Mouse (Mus musculus): ENCODE results near the gene Kcne4.

Kcne4 gene

DNA sequence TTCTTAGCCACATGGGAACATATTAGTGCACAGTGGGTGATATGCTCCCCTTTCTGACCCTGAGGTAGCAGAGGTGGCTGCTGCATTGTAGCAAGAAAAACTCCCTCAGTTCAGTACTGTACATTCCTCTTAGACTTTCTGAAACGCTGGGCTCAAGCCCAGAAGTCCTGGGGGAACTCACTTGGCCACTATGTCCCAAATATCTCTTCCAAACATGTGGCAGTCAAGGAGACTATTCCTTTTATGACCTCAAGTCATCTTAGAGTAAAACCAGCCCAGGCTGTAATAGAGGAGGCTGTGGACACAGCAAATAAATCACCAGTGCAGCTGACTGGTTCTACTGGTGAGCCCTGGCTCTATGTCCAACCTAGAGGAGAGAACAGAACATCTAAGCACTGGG, 45.7 kb downstream of the Kcne4 start:
- no peak for DNase-seq

GRCm38 (mm10) chr1:78863833-78864232, 47.3 kb downstream of the Kcne4 start:
- DNase-seq, result no peak

GRCm38 (mm10) chr1:78864351-78864750, 47.8 kb downstream of the Kcne4 start:
- no peak for DNase-seq

DNA sequence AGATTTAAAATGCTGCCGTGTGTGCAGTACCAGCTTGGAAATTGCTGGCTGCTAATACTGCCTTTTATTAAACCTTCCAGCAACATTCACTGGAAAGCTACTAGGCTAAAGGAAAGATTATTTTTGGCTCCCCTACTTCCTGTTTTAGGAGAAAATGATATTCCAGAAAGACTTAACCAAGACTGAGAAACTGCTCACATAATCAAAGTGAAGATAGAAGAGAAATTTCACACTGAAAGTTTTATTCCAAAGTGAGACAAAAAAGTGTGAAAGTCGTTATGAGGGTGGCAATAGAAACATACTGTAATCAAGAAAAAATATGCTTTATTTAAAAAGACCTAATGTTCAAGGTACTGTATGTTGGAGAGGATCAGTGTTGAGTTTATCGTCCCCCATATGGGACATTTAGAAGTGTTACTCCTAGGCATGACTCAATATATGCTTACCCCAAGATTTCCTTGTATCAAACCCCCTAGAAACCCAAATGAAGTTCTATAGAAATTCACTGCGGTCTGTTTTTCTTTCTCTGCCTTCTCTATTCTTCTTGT, 48.3 kb downstream of the Kcne4 start:
- no peak for DNase-seq

- DNase-seq, result no peak
Measured at GRCm38 (mm10) chr1:78865991-78866390, 49.4 kb downstream of the Kcne4 start.

GRCm38 (mm10) chr1:78866455-78866854, 49.9 kb downstream of the Kcne4 start:
- no peak for DNase-seq
